Mouse (Mus musculus) urinary bladder, adult 2 months (tissue): ENCODE results near the gene Ccdc69. TPM values are rescaled to one million over a fixed set of nuclear protein-coding genes. Genes with fewer than 3 reads are reported as not detected.
A peak's percentile ranks its signal among the peaks of the same experiment; 100 is the strongest.
"Not testable (repeated sequence)": the region's sequence is repeated elsewhere in the genome, so short reads cannot be mapped to it uniquely, and the experiment has no call there.

Experiments used
- DNase-seq: peaks from one replicate; pipeline ENCODE4 v3.0.0; 2022; ENCODE audit warnings: low spot score
- polyA plus RNA-seq: library from polyadenylated mRNA; depleted of rRNA; stranded (reverse); fragments of >200 nt; gene quantifications from 2 replicates; pipeline ENCODE4 v1.2.3, GENCODE M21; 2012

Gene Ccdc69
- polyA plus RNA-seq, 1 experiment, result 33.3 TPM

- DNase-seq, result no peak
Observed at GRCm38 (mm10) chr11:55096731-55097462, 19.0 kb upstream of the Ccdc69 start.

GRCm38 (mm10) chr11:55096296-55096695 is 18.4 kb upstream of the Ccdc69 start:
- DNase-seq, result not testable (repeated sequence)

GRCm38 (mm10) chr11:55093096-55093495 is 15.2 kb upstream of the Ccdc69 start:
- DNase-seq, result no peak

GRCm38 (mm10) chr11:55089892-55090291 is 12.0 kb upstream of the Ccdc69 start:
- DNase-seq, result no peak

DNA sequence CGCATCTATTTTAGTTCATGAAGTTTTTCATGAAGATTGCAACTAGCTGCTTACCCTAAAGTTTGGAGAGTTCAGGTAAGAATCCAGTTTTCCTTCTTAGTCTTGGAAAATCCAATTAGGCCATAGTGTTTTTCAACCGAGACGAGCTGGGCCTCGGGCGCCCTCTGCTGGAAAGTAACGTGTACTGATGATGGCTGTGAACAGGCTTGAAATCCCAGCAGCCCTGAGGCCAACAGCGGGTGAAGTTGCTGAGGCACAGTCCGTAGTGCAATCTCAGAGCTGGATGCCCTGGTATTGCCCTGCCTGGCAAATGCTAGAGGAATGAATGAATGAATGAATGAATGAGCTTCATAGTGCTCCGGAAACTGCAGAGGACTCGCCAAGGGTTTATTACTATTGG is 9.1 kb upstream of the Ccdc69 start:
- no peak for DNase-seq

- no peak for DNase-seq
Observed at GRCm38 (mm10) chr11:55085396-55085795, 7.5 kb upstream of the Ccdc69 start.

DNA sequence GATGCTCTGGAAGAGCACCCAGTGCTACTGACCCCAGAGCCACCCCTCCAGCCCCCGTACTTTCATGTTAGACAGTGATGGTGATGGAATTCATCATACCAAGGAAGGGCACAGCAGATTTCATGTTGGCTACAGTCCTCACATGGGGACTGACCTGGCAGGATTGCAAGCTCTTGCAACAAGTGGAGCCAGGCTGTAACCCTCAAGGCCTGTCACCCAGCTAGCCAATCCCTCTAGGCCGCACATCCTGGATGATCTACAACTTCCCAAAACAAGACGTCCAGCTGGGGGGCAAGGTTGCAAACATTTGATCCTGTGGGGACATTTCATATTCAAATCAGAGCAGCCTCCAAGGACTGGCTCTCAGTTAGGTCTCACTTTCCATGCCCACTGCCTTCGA is 6.7 kb upstream of the Ccdc69 start:
- DNase-seq, result no peak

DNA sequence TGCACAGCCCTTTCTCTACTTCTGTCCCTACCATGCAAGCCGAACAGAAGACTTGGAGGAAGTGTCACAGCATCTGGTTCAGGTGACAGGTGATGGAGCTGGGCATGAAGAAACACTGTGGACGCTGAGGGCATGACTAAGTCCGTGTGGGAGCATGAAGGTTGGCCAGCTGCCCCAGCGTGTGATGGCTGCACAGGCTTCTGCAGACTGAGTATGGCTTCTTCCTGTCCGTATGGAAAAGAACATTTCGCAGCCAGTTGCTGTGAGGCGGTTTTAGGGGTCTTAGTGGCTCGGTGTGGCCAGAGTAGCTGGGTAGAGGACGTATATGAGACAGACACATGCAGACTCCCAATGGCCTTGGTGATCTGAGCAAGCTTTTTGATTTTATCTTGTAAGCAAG is 3.3 kb upstream of the Ccdc69 start:
- no peak for DNase-seq

- no peak for DNase-seq
Observed at GRCm38 (mm10) chr11:55079180-55079579, 1.2 kb upstream of the Ccdc69 start.

- no peak for DNase-seq
Observed at GRCm38 (mm10) chr11:55078502-55078901, 571 bp upstream of the Ccdc69 start.

GRCm38 (mm10) chr11:55076234-55076633 is 1.7 kb downstream of the Ccdc69 start:
- DNase-seq, result no peak

- no peak for DNase-seq
Observed at GRCm38 (mm10) chr11:55075602-55076001, 2.3 kb downstream of the Ccdc69 start.

- DNase-seq, result peak; percentile 45
Observed at GRCm38 (mm10) chr11:55073191-55073590, 4.7 kb downstream of the Ccdc69 start.

GRCm38 (mm10) chr11:55072467-55072866 is 5.5 kb downstream of the Ccdc69 start:
- DNase-seq, result no peak

DNA sequence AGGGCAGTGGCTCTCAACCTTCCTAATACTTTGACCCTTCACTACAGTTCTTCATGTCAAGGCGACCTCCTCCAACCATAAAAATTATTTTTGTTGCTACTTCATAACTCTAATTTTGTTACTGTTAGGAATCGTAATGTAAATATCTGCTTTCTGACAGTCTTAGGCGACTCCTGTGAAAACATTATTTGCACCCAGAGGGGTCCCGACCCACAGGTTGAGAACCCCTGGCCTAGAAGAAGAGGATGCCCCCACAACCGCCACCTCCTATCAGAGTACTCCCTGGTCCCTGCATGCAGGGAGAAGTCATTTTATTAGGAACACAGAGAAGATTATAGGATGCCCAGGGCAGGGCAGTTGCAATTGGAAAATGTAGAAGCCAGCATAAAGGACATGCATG is 6.6 kb downstream of the Ccdc69 start:
- DNase-seq, result no peak

DNA sequence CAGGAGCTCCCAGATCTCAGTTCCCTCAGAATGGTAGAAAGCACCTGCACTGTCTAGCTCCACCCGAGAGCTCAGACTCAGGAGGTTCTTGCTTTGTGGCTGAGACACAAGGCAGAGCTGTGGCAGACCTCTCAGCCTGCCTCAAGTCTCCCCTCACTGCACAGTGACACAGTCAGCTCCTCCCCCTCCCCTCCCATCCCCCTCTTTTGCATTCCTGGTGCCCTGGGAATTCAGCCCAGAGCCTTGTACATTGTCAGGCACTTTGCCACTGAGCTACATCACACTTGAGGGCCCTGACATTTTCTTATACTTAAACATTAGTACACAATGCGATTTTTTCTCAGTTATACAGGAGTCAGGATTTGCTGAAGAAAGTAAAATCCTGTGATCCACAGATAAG is 8.9 kb downstream of the Ccdc69 start:
- DNase-seq, result no peak

DNA sequence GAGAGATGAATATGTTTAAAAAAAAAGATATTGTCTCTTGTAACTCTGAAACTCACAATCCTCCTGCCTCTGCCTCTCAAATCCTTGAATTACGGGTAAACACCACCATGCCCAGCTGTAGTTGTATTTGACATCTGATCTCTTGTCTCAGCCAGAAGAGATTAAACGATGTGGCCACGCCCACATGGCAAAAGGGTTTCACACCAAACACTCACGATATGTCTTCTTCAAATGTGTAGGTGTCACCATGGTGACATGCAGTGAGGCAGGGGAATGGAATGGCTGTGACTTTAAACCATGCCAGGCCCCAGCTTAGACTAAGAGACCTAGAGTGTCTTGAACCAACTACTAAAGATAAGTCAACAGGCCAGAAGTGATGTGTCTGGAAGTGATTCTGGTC is 11.0 kb downstream of the Ccdc69 start:
- no peak for DNase-seq

DNA sequence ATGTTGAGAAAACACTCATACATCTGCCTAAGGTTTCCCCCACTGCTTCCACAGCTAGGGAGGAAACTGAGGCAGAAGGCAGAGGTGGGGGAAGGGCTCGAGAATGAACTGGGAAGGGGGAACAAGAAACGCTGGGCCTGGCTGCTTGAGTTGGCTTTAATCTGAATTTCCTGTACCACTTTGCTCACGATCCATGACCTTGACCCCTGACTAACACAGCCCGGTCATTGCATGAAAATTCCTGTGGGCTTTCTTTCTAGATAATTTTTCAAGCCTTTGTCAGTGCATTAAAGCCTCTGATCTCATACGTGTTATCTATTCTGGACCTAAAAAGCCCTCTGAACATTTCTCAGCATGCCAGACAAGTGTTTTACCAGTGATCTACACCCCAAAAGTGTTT is 15.1 kb downstream of the Ccdc69 start:
- no peak for DNase-seq

DNA sequence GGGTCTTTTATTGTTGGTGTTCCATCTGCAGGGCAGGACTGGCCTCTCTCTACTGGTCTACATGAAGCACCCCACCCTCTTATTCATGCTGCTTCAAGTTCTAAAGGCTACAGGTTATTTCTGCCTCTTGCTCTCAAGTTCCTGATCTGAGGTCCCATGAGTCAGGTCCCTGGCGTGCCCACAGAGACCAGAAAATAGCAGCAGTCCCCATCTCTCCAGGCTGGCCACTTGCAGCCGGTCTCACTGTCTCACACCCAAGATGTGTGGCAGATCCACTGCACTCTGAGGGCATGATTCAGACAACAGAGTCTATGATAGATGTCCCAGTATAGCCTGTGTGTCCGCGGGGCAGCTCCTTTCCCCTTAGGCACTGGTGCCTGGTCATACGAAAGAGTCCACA is 17.1 kb downstream of the Ccdc69 start:
- DNase-seq, result no peak

DNA sequence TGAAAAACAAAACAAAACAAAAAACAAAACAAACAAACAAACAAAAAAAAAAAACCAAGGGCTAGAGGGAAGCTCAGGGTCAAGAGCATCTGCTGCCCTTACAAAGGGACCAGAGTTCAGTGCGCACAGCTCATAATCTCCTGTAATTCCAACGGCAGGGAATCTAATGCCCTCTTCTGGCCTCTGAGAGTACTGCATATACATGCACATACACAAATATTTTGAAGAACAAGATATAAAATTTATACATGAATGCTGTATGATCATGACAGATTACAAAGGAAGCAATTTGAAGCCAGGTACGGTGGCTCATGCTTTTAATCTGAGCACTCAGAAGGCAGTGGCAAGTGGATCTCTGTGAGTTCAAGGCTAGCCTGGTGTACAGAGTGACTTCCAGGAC is 20.4 kb downstream of the Ccdc69 start:
- DNase-seq, result no peak

DNA sequence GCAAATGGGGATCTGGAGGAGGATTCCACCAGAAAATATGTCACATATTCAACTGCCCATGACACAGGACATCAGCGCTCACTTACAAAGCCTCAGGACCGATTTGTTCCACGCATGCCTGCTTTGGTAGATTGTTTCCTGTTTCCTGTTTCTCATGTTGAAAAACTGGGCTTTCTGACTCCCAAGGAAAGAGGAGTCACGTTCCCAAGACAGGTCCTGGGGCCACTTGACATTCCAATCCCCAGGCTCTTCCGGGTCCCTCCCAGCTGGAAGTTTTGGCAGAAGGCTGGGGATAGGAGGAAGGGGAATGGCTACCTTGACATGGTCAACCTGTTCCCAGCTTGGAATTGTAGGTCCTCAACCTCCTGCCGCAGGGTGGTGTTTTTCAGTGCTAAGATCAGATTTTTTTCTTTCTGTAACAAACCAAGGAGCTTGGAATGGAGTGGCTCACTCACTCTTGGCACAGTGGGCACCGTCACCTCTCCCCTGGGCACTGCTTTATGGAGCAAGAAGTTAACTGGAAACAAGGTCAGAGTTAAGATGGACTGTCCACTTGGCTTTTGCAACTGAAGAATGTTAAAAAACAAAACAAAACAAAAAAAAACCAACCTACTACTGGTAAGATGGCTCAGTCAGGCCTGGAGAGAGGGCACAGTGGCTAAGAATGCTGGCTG is 27.0 kb downstream of the Ccdc69 start:
- no peak for DNase-seq

DNA sequence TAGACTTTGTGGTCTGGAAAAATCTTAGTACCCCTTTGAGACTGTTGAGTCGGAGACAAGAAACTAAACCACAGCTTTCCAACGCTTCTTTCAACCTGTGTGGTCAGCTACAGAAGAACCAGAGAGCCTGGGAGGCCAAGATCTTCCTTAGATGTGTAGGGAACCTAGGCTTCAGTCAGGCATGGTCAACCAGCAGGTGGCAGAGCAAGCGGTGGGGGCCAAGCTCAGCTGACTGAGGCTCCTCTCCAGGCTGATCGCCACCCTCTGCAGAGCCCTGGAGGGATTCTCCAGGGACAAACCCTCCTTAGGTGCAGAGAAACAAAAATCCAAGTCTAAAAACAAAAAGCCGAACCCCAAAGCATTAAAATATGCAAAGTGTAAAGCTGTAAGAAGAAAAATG is 31.3 kb downstream of the Ccdc69 start:
- DNase-seq, result no peak

DNA sequence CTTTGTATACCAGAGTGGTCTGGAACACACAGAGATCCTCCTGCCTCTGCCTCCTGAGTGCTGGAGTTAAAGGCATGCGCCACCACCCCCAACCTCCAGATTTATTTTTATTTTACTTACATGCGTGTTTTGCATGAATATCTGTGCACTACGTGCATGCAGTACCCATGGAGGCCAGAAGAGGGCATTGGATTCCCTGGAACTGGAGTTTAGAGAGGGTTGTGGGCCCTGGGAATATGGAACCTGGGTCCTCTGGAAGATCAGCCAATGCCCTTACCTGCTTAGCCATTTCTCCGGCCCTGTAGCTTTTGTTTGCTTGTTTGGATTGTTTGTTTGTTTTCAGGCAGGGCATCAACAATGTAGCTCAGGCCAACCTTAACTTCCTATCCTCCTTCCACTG is 36.6 kb downstream of the Ccdc69 start:
- DNase-seq, result no peak

DNA sequence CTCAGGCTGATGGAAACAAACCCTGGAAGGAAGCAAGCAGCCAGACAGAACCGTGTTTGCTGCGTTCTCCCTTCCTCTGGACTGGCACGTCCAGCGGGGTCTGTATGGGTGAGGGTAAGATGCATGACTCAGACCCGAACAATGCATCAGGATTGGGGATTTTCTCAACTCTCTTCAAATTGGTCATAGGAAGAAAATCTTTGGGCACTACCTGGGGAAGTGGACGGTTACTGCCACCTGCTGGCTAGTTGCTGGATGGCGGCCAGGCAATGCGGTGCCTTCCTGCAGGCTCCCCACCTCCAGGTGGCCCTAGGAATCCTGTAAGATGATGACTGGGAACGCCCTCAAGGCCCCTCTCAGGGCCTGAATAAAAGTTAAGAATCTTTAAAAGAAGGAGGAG is 38.3 kb downstream of the Ccdc69 start:
- peak; percentile 63 for DNase-seq
